Mouse (Mus musculus) lung, adult 18-20 months (tissue): ENCODE measurements around the gene Olfr1495.
"Not testable (repeated sequence)": the region's sequence is repeated elsewhere in the genome, so short reads cannot be mapped to it uniquely, and the experiment has no call there.

Experiments used
- DNase-seq, 2 experiments: peaks; one replicate each; pipeline ENCODE4 v3.0.0; 2022; ENCODE audit warnings: mixed read lengths in 2 of 2

Olfr1495 gene

DNA sequence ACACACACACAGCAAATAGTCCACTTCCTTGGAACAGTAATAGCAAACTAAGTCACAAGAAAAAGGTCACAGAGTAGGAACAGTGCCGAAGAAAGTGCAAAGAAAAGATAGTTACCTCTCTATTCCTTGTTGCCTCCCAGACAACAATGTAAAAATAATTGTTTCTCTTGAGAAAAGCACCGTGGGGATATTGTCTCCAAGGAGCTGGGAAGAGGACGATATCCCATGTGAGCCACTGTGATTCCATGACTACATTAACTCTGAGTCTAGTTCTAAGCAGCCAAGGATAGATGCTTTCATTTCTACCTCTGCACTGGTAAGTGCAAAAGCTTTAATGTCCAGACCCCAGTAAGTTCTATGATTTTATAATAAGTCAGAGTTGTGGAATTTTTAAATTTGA, at the start of gene Olfr1495:
Gene Olfr1495 (plus strand): TSS at position 301 of the 400 bp plus-strand sequence.
- no peak for DNase-seq

DNA sequence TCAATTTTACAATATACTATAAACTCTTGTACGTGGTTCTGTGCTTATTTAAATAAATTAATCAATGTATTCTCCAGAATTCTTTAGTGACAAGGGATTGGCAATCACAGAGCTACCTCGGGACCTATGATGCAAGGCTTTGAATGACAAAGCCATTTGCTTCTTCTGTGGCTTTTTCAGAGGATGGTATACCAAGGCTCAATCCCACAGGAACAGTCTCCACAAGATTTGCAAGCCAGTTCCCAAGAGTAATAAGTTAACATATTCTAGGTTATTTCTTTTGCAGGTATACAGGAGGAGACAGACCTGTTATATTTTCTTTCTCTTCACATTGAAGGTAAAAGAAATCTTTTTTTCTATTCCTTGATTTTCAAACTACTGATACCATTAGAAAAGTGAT, 41.4 kb upstream of the Olfr1495 start, which contains the start of gene Olfr1493-ps1:
Gene Olfr1493-ps1 (plus strand): TSS at position 301 of the 400 bp plus-strand sequence.
- DNase-seq: no peak

DNA sequence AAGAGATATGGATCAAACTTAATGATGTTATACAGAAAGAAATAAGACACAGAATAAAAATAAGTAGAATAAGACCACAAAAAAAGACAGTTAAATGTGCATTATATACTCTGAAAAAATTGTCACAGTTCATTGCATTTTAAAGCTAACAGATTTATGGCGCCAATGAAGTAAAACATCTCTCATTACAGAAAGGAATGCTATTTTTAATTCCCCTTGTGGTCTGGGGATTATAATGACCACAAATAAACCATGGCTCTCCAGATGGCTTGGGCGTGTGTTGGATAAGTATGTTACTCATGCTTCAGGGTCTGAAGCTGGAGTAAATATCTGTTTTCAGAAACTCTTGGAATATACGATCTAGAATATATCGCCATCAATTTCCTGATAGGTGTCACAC, 25.0 kb upstream of the Olfr1495 start, which contains the start of gene Olfr1494:
Gene Olfr1494 (plus strand): TSS at position 301 of the 400 bp plus-strand sequence.
- DNase-seq: no peak

DNA sequence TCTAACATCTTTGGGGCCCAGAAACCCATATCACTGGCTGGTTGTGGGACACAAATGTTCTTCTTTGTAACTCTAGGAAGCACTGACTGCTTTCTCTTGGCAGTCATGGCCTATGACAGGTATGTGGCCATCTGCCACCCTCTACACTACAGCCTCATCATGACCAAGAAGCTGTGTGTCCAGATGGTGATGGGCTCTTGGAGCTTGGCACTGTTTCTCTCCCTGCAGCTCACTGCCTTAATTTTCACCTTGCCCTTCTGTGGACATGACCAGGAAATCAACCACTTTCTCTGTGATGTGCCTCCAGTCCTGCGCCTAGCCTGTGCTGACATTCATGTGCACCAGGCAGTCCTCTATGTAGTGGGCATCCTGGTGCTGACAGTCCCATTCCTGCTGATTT, 15.0 kb upstream of the Olfr1495 start:
- DNase-seq: no peak

DNA sequence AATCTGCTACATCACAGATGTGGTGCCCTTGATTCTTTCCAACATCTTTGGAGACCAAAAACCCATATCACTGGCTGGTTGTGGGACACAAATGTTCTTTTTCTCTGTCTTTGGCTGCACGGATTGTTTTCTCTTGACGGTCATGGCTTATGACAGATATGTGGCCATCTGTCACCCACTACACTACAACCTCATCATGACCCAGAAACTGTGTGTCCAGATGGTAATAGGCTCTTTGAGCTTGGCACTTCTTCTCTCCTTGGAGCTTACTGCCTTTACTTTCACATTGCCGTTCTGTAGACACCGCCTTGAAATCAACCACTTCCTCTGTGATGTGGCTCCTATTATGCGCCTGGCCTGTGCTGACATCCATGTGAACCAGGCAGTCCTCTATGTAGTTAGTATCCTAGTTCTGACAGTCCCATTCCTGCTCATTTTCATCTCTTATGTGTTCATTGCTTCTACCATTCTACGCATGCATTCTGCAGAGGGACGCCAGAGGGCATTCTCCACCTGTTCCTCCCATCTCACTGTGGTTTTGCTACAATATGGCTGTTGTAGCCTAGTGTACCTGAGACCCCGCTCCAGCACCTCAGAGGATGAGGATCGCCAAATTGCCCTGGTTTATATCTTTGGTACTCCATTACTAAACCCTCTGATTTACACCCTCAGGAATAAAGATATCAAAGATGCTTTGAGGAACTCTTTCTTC, 4.3 kb downstream of the Olfr1495 start:
- no peak for DNase-seq

- no peak for DNase-seq
Observed at GRCm38 (mm10) chr19:13777578-13777977, 13.2 kb downstream of the Olfr1495 start, which contains the start of gene Olfr1496. Gene Olfr1496, plus strand, starts transcription at chr19:13777878.

GRCm38 (mm10) chr19:13798102-13798501, 33.7 kb downstream of the Olfr1495 start, which contains the start of gene Olfr1497:
Gene Olfr1497, minus strand, starts transcription at chr19:13798202.
- no peak for DNase-seq

- DNase-seq: not testable (repeated sequence)
Observed at GRCm38 (mm10) chr19:13805486-13805885, 41.1 kb downstream of the Olfr1495 start.

GRCm38 (mm10) chr19:13812823-13813222, 48.4 kb downstream of the Olfr1495 start:
- no peak for DNase-seq

GRCm38 (mm10) chr19:13818827-13819226, 54.4 kb downstream of the Olfr1495 start:
- DNase-seq: no peak

GRCm38 (mm10) chr19:13819347-13819746, 54.9 kb downstream of the Olfr1495 start, which contains the start of gene Olfr1499:
Gene Olfr1499, minus strand, starts transcription at chr19:13819447.
- no peak for DNase-seq
